Mouse (Mus musculus) splenic B cell, adult 2 months (primary cell): ENCODE measurements around the gene Psme2b.
"Not testable (repeated sequence)": the region's sequence is repeated elsewhere in the genome, so short reads cannot be mapped to it uniquely, and the experiment has no call there.

Experiments
- DNase-seq: peaks from one replicate; pipeline ENCODE4 v3.0.0-alpha.2; 2011; ENCODE audit warnings: low read depth, low spot score
- H3K27me3 ChIP-seq: 2 replicates; pipeline ENCODE4 v1.6.1; 2012; ENCODE audit warnings: mild to moderate bottlenecking, low read length, moderate library complexity, mixed read lengths; ENCODE audit not compliant: control insufficient read depth, poor library complexity, insufficient read depth, severe bottlenecking
- H3K36me3 ChIP-seq: 2 replicates; pipeline ENCODE4 v1.6.1; 2012; ENCODE audit warnings: mild to moderate bottlenecking, low read length, moderate library complexity, mixed read lengths; ENCODE audit not compliant: control insufficient read depth, poor library complexity, insufficient read depth, severe bottlenecking

The Psme2b gene

GRCm38 (mm10) chr11:48946090-48946489 is at the start of gene Psme2b:
TSS of gene Psme2b (minus strand) at chr11:48946190.
- H3K27me3 ChIP-seq, DNase-seq, H3K36me3 ChIP-seq: not testable (repeated sequence)

GRCm38 (mm10) chr11:48994018-48994417 is 48.0 kb upstream of the Psme2b start, which contains the start of gene Tgtp1:
TSS of gene Tgtp1 (minus strand) at chr11:48994172.
- not testable (repeated sequence) for H3K27me3 ChIP-seq, H3K36me3 ChIP-seq
- peak; percentile 29 for DNase-seq

GRCm38 (mm10) chr11:48993296-48993695 is 47.3 kb upstream of the Psme2b start:
- not testable (repeated sequence) for H3K27me3 ChIP-seq, H3K36me3 ChIP-seq, DNase-seq

- peak; percentile 31 for DNase-seq
- not testable (repeated sequence) for H3K36me3 ChIP-seq, H3K27me3 ChIP-seq
Measured at GRCm38 (mm10) chr11:48991740-48992520, 45.9 kb upstream of the Psme2b start, which contains the start of gene Gm12185. TSS of gene Gm12185 (minus strand) at chr11:48992226.

GRCm38 (mm10) chr11:48989981-48990380 is 44.0 kb upstream of the Psme2b start:
- not testable (repeated sequence) for DNase-seq, H3K36me3 ChIP-seq, H3K27me3 ChIP-seq

- H3K36me3 ChIP-seq, result not testable (repeated sequence)
- DNase-seq, result peak; percentile 30
Measured at GRCm38 (mm10) chr11:48988219-48988618, 42.2 kb upstream of the Psme2b start.

GRCm38 (mm10) chr11:48982848-48983247 is 36.9 kb upstream of the Psme2b start:
- not testable (repeated sequence) for DNase-seq

More at GRCm38 (mm10) chr11:48988219-48988618, 42.2 kb upstream of the Psme2b start:
- not testable (repeated sequence) for H3K27me3 ChIP-seq

GRCm38 (mm10) chr11:48980052-48980451 is 34.1 kb upstream of the Psme2b start:
- H3K36me3 ChIP-seq, DNase-seq, H3K27me3 ChIP-seq: not testable (repeated sequence)

More at GRCm38 (mm10) chr11:48982848-48983247, 36.9 kb upstream of the Psme2b start:
- H3K27me3 ChIP-seq, H3K36me3 ChIP-seq: not testable (repeated sequence)

GRCm38 (mm10) chr11:48979251-48979650 is 33.3 kb upstream of the Psme2b start, which contains the start of gene 9930111J21Rik1:
TSS of gene 9930111J21Rik1 (minus strand) at chr11:48979398.
- not testable (repeated sequence) for H3K27me3 ChIP-seq, H3K36me3 ChIP-seq, DNase-seq

GRCm38 (mm10) chr11:48978240-48978939 is 32.4 kb upstream of the Psme2b start, which contains the start of gene Olfr56:
TSS of gene Olfr56 (plus strand) at chr11:48978889.
- not testable (repeated sequence) for H3K36me3 ChIP-seq, H3K27me3 ChIP-seq, DNase-seq

- DNase-seq, H3K36me3 ChIP-seq, H3K27me3 ChIP-seq: not testable (repeated sequence)
Measured at GRCm38 (mm10) chr11:48974686-48975085, 28.7 kb upstream of the Psme2b start.

GRCm38 (mm10) chr11:48939286-48939685 is 6.7 kb downstream of the Psme2b start:
- not testable (repeated sequence) for H3K27me3 ChIP-seq, H3K36me3 ChIP-seq, DNase-seq

GRCm38 (mm10) chr11:48935291-48935690 is 10.7 kb downstream of the Psme2b start:
- not testable (repeated sequence) for H3K27me3 ChIP-seq, H3K36me3 ChIP-seq, DNase-seq

- DNase-seq, H3K27me3 ChIP-seq, H3K36me3 ChIP-seq: not testable (repeated sequence)
Measured at GRCm38 (mm10) chr11:48933923-48934322, 12.1 kb downstream of the Psme2b start.

GRCm38 (mm10) chr11:48933422-48933821 is 12.6 kb downstream of the Psme2b start:
- H3K27me3 ChIP-seq, H3K36me3 ChIP-seq, DNase-seq: not testable (repeated sequence)
